Mouse (Mus musculus): ENCODE results near the gene Eppin. TPM values are rescaled to one million over a fixed set of nuclear protein-coding genes. Genes with fewer than 3 reads are reported as not detected.

Gene Eppin
- polyA plus RNA-seq (2012; rRNA removed): not detected in 2 replicates

GRCm38 (mm10) chr2:164593494-164593893, at the start of gene Eppin:
Gene Eppin, minus strand, starts transcription at chr2:164593594.
- no peaks in the 10 kb centered on the region for H3K27me3 ChIP-seq (ENCODE audit: control insufficient read depth, insufficient read depth, low read length)
- H3K27ac ChIP-seq (ENCODE audit: insufficient read depth, low read depth, low read length): no peak within 1 kb of the TSS
- no peaks in the 10 kb centered on the region for H3K36me3 ChIP-seq (ENCODE audit: control insufficient read depth, insufficient read depth, low read length)
- 68% methylated on average over 4 of the region's 4 CpGs for WGBS
- no peaks in the 10 kb centered on the region for H3K4me1 ChIP-seq (ENCODE audit: control insufficient read depth, insufficient read depth, insufficient read length, low read length)
- TF ChIP-seq CTCF (IDR thresholded peaks at IDR 0.05; ENCODE audit: extremely low read depth, insufficient read length, insufficient replicate concordance, low read depth, low read length) (no peak), POLR2A (IDR thresholded peaks at IDR 0.05; ENCODE audit: low read depth, low read length) (no peak)
- H3K4me3 ChIP-seq (ENCODE audit: low read depth, low read length): no peak within 1 kb of the TSS

DNA sequence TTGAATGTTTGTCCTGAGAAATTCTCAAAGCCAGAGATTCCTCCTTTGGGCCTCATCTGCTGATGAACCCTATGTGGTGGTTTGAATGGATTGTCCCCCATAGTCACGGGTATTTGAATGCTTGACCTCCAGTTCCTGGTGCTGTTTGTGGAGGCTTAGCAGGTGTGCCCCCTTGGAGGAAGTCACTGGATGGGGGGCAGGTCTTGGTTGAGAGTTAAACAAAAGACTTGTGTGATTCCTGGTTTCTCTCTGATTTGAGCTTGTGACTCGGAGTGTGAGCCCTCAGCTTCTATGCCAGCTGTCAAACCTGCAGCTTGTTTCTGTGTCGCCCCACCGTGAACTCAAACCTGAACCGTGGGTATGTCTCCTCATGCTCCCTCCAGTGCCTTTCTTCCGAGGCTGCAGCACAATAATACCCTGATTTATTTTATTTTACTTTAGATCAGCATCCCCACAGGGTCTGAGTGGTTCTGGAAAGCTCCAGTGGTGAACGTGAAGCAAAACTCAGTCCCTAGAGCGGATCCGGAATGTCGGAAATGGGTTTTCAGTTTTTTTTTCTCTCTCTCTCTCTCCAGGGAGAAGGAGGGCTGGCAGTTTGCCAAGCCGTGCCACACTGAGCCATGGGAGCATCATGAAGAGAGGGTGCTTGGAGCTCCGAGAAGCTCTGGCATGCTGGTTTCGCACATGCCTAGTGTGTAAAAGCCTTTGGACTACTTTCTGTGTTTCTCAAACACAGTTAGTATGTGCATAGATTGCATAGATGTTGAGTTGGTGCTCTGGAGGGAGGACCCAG, 48.7 kb upstream of the Eppin start:
- H3K27ac ChIP-seq (ENCODE audit: insufficient read depth, low read depth, low read length): no peak overlapping the region
- WGBS: 84% methylated on average over 13 of the region's 13 CpGs
- H3K36me3 ChIP-seq (ENCODE audit: control insufficient read depth, insufficient read depth, low read length): no peaks in the 10 kb centered on the region
- H3K4me3 ChIP-seq (ENCODE audit: low read depth, low read length): no peak overlapping the region
- H3K27me3 ChIP-seq (ENCODE audit: control insufficient read depth, insufficient read depth, low read length): no peaks in the 10 kb centered on the region
- TF ChIP-seq POLR2A (IDR thresholded peaks at IDR 0.05; ENCODE audit: low read depth, low read length) (no peak), CTCF (IDR thresholded peaks at IDR 0.05; ENCODE audit: extremely low read depth, insufficient read length, insufficient replicate concordance, low read depth, low read length) (no peak)
- H3K4me1 ChIP-seq (ENCODE audit: control insufficient read depth, insufficient read depth, insufficient read length, low read length): peaks cover 4% of the 10 kb centered on the region; the same call in 1 of the 2 replicates

DNA sequence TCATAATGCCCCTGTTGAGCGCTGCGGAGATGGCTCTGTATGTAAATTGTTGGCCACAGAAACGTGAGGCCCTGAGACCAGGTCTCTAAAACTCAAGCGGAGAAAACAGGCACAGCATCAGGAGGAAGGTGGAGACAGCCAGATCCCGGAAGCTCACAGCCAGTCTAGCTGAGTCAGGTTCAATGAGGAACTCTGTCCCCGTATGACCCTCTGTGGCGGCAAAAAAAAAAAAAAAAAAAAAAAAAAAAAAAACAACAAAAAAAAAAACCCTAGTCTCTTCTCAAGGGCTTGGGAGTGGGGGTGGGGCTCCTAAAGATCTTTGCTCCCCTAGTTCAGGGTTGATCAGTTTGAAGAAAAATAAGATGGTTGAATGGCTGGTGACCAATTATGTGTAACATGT, 47.7 kb upstream of the Eppin start:
- TF ChIP-seq POLR2A (IDR thresholded peaks at IDR 0.05; ENCODE audit: low read depth, low read length): no peak
- TF ChIP-seq CTCF (IDR thresholded peaks at IDR 0.05; ENCODE audit: extremely low read depth, insufficient read length, insufficient replicate concordance, low read depth, low read length): no peak
- H3K4me1 ChIP-seq (ENCODE audit: control insufficient read depth, insufficient read depth, insufficient read length, low read length): peaks cover 4% of the 10 kb centered on the region; the same call in 1 of the 2 replicates
- H3K4me3 ChIP-seq (ENCODE audit: low read depth, low read length): no peak overlapping the region
- no peaks in the 10 kb centered on the region for H3K27me3 ChIP-seq (ENCODE audit: control insufficient read depth, insufficient read depth, low read length)
- WGBS: 32% methylated on average over 7 of the region's 7 CpGs
- H3K27ac ChIP-seq (ENCODE audit: insufficient read depth, low read depth, low read length): no peak overlapping the region
- H3K36me3 ChIP-seq (ENCODE audit: control insufficient read depth, insufficient read depth, low read length): no peaks in the 10 kb centered on the region

DNA sequence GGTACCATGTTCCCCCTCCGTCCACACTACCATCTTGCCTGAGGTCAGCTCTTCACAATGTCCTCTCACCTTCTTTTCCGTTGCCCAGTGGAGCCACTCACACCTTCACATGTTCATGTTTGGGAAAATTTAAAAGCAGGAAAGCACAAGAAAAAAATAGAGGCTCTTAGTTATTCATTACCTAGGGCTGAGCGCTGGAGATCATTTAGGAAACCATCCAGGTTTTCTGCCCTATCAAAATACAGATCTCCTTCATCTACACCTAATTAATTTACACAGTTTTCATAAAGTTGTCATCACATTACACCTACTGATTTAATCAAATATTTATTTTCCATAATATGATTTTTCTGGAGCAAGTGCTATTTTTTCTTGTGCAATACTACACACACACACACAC, 45.3 kb upstream of the Eppin start, which contains the start of gene Wfdc16:
Gene Wfdc16 (minus strand): TSS at position 101 of the 400 bp plus-strand sequence.
- Histone ChIP-seq H3K4me3 (ENCODE audit: low read depth, low read length) (no peak within 1 kb of the TSS), H3K4me1 (ENCODE audit: control insufficient read depth, insufficient read depth, insufficient read length, low read length) (peaks cover 4% of the 10 kb centered on the region; the same call in 1 of the 2 replicates), H3K27ac (ENCODE audit: insufficient read depth, low read depth, low read length) (no peak within 1 kb of the TSS), H3K27me3 (ENCODE audit: control insufficient read depth, insufficient read depth, low read length) (no peaks in the 10 kb centered on the region), H3K36me3 (ENCODE audit: control insufficient read depth, insufficient read depth, low read length) (no peaks in the 10 kb centered on the region)
- TF ChIP-seq POLR2A (IDR thresholded peaks at IDR 0.05; ENCODE audit: low read depth, low read length): no peak
- TF ChIP-seq CTCF (IDR thresholded peaks at IDR 0.05; ENCODE audit: extremely low read depth, insufficient read length, insufficient replicate concordance, low read depth, low read length): no peak
- 42% methylated on average over 3 of the region's 3 CpGs for WGBS

DNA sequence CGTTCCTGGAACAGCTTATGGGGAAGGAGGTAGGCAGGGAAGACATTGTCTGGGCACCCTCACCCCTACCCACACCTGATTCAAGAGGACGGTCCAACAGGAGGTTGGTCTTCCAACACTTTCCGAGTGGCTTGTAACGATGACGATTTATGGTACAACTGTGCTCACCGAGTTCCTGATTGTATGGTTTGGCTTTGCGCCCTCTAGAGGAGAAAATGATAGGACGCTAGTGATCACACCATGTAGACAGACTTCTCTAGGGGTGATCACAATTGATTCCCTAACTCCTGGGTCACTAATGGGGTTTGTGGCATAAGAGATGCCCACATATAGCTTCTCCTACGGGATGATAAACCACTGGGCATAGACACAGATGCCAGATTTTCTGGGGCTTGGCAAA, 41.9 kb upstream of the Eppin start:
- WGBS: 82% methylated on average over 9 of the region's 9 CpGs
- TF ChIP-seq CTCF (IDR thresholded peaks at IDR 0.05; ENCODE audit: extremely low read depth, insufficient read length, insufficient replicate concordance, low read depth, low read length): no peak
- TF ChIP-seq POLR2A (IDR thresholded peaks at IDR 0.05; ENCODE audit: low read depth, low read length): no peak

DNA sequence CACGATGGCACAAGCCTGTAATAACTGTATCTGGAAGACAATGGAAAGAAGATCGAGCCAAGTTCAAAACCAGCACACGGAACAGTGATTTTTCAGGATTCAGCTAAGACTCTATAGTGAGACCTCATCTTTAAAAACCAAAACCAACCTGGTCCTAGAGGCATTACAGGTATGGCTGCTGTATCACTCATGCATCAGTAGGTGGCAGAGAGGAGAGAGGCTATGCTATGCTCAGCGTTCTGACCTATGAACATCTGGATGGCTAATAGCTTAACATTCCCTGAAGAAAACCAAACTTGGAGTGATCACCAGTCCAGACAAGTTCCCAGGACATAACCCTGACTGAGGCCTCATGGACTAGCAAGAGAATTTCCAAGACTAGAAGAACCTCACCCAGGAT, 28.4 kb upstream of the Eppin start:
- Histone ChIP-seq H3K36me3 (ENCODE audit: control insufficient read depth, insufficient read depth, low read length) (no peaks in the 10 kb centered on the region), H3K4me1 (ENCODE audit: control insufficient read depth, insufficient read depth, insufficient read length, low read length) (no peaks in the 10 kb centered on the region), H3K4me3 (ENCODE audit: low read depth, low read length) (no peak overlapping the region), H3K27ac (ENCODE audit: insufficient read depth, low read depth, low read length) (no peak overlapping the region), H3K27me3 (ENCODE audit: control insufficient read depth, insufficient read depth, low read length) (no peaks in the 10 kb centered on the region)
- 69% methylated on average over 4 of the region's 4 CpGs for WGBS
- TF ChIP-seq POLR2A (IDR thresholded peaks at IDR 0.05; ENCODE audit: low read depth, low read length) (no peak), CTCF (IDR thresholded peaks at IDR 0.05; ENCODE audit: extremely low read depth, insufficient read length, insufficient replicate concordance, low read depth, low read length) (no peak)

More for the DNA sequence above, 41.9 kb upstream of the Eppin start:
- Histone ChIP-seq H3K36me3 (ENCODE audit: control insufficient read depth, insufficient read depth, low read length) (no peaks in the 10 kb centered on the region), H3K27me3 (ENCODE audit: control insufficient read depth, insufficient read depth, low read length) (no peaks in the 10 kb centered on the region), H3K27ac (ENCODE audit: insufficient read depth, low read depth, low read length) (no peak overlapping the region), H3K4me3 (ENCODE audit: low read depth, low read length) (no peak overlapping the region), H3K4me1 (ENCODE audit: control insufficient read depth, insufficient read depth, insufficient read length, low read length) (no peaks in the 10 kb centered on the region)

DNA sequence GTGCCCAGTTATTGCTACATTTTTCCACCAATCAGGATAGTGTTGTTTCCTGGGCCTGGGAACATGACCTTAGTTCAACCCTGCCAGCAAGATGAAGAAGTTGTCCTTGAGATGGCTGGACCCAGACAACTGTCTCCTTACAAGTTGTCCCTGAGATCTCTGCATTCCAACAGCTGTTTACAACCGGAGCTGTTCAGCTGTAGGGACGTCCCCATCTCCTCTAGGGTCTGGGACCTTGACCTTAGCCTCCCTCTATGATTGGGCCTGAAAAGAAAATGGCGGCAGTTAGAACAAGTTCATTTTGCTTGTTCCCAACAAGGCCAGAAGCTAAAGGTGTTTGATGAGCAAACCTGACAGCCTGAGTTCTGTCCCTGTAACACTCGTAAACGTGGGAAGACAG, 25.7 kb upstream of the Eppin start:
- no peaks in the 10 kb centered on the region for H3K36me3 ChIP-seq (ENCODE audit: control insufficient read depth, insufficient read depth, low read length)
- no peak overlapping the region for H3K27ac ChIP-seq (ENCODE audit: insufficient read depth, low read depth, low read length)
- H3K27me3 ChIP-seq (ENCODE audit: control insufficient read depth, insufficient read depth, low read length): no peaks in the 10 kb centered on the region
- no peaks in the 10 kb centered on the region for H3K4me1 ChIP-seq (ENCODE audit: control insufficient read depth, insufficient read depth, insufficient read length, low read length)
- 75% methylated on average over 5 of the region's 5 CpGs for WGBS
- no peak for TF ChIP-seq POLR2A (IDR thresholded peaks at IDR 0.05; ENCODE audit: low read depth, low read length)
- TF ChIP-seq CTCF (IDR thresholded peaks at IDR 0.05; ENCODE audit: extremely low read depth, insufficient read length, insufficient replicate concordance, low read depth, low read length): no peak
- no peak overlapping the region for H3K4me3 ChIP-seq (ENCODE audit: low read depth, low read length)

Measured in small intestine, adult 2 months (tissue).